Mouse (Mus musculus) left cerebral cortex, postnatal 4 days (tissue): ENCODE data around the gene Zbed4. TPM values are rescaled to one million over a fixed set of nuclear protein-coding genes. Genes with fewer than 3 reads are reported as not detected.
"Not testable (repeated sequence)": the region's sequence is repeated elsewhere in the genome, so short reads cannot be mapped to it uniquely, and the experiment has no call there.

Experiments used
- DNase-seq: peaks from one replicate; pipeline ENCODE4 v3.0.0-alpha.2; 2022
- intact Hi-C: fragments of 180-260 bp; cut with DNase I; formaldehyde crosslinking; loops from one replicate; pipeline ENCODE4 v1.15.1; 2025
- total RNA-seq, 2 experiments: library from RNA; stranded (reverse); gene quantifications; 2 replicates each; pipeline ENCODE4 v1.2.3; 2021

Zbed4 gene
- 10 to 100 TPM; 23.2 to 26.7 TPM for total RNA-seq

DNA sequence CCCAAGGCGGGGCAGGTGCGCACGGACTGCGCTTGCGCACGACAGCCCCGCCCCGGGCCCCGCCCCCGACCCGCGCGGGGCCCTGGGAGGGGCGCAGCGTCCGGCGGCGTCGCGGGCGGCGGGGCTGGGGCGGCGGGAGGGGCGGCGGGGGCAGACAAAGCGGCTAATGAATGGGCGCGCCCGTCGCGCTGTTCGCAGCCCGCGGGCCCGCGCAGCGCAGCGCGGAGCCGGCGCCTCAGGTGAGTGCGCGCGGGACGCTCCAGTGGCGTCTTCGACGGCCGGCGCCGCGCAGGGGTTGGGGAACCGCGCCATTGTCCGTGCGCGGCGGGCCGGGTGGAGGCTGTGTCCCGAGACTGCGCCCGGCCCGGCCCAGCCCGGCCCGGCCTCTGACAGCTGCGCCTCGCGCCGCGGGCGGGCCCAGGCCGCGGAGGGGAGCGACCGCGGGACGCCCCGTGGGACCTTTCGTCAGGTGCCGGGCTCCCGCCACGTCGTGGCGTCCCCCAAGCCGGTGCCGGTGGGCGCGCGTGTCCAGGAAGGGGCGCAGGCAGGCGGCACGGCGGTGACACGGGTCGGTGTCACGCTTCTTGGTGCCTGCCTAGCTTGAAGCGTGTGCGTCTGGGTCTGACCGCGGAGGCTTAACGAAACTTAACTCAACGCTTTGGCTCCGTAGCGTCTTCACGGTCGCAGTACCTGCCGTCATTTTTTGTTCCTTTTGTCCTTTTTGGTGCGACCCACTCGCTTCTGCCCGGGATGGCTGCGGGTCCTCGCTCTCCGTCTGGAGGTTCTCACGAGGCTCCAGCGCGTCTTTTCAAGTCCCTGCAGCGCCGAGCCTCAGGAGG is at the start of gene Zbed4:
TSS of gene Zbed4 (plus strand) at position 97 of the 839 bp plus-strand sequence.
- intact Hi-C loops, result no loop called here
- DNase-seq, result peak; percentile 51

DNA sequence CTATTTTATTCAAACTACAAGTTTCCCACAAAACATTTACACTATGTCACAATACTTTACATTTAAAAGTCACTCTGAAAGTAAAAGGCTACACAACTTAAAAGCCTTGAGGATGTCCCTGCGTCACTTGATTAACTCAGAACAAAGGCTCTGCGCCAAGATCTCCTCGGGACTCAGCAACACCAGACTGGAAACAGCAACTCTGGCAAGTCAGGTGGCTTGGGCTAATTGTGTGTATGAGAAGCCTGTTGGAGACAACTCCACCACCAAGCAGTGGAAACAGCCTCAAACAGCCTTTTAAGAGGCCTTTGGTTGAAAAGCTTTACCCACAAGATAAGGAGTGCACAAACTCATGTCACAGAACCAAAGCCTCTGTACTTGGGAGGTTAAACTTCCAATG is 49.0 kb upstream of the Zbed4 start:
- intact Hi-C loops, result no loop called here
- DNase-seq, result no peak

DNA sequence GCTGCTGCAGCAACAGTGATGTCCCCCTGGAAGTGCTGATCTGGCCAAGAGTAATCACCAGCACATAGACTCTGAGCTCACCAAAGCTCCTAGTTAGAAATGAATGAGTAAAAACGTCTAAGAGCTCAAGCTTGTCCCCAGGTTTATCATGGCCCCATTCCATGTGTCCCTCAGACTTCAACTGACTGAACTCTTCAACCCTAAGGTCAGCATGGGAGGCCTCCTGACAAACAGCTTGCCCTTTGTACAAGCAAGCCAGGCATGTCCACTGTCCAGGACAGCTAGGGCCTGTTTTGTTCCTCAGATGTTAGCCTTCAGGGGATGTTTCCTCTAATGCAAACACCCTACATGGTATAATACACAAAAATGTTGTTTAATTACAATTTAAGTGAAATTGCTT is 47.2 kb upstream of the Zbed4 start:
- intact Hi-C loops, result no loop called here
- no peak for DNase-seq

DNA sequence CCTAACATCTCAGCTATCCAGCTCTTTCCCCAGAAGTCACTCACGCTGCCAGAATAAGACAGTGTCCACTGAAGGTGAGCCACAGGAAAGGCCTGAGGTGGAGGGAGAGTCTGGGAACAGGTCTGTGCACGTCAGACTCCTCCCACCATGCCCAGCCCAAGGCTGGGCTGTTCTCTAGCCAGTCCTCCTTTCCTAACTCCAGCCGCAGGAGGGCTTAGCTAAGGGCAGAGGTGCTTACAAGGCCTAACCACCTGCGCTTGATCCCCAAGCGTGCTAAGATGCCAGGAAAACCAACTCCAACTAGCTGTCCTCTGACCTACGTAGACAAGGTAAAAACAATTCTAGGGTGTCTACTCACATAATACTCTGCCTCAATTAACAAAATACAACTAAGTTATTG is 45.1 kb upstream of the Zbed4 start:
- intact Hi-C loops, result no loop called here
- DNase-seq, result no peak

DNA sequence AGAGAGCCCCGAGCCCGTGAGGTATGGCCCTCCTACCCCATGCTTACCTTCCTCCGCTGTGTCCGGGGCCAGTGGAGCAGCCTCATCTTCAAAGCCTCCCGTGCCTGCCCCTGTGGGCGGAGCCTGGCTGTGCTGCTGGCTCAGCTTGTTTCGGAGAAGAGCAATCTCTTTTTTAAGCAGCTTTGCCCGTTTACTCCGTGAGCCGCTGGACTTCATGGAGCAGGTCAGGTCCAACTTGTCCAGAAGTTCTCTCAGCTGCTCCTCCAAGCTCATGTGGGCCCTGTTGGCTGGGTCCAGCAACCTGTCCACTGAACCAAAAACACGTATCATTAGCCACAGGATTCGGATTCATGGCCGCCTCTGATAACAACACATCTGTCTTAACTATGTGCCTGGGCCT is 44.5 kb upstream of the Zbed4 start:
- intact Hi-C loops, DNase-seq: not testable (repeated sequence)

DNA sequence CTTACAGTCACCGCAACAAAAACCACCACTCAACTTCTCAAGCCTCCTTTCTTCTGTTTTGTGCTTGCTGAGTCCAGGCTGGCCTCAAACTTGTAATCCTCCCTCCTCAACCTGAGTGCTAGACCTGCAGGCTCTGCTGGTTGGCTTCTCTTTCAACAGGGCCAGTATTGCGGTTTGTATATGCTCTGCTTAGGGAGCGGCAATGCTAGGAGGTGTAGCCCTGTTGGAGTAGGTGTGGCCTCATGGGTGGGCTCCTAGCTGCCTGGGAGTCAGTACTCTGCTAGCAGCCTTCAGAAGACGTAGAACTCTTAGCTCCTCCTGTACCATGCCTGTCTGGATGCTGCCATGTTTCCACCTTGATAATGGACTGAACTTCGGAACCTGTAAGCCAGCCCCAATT is 43.3 kb upstream of the Zbed4 start:
- no peak for DNase-seq

DNA sequence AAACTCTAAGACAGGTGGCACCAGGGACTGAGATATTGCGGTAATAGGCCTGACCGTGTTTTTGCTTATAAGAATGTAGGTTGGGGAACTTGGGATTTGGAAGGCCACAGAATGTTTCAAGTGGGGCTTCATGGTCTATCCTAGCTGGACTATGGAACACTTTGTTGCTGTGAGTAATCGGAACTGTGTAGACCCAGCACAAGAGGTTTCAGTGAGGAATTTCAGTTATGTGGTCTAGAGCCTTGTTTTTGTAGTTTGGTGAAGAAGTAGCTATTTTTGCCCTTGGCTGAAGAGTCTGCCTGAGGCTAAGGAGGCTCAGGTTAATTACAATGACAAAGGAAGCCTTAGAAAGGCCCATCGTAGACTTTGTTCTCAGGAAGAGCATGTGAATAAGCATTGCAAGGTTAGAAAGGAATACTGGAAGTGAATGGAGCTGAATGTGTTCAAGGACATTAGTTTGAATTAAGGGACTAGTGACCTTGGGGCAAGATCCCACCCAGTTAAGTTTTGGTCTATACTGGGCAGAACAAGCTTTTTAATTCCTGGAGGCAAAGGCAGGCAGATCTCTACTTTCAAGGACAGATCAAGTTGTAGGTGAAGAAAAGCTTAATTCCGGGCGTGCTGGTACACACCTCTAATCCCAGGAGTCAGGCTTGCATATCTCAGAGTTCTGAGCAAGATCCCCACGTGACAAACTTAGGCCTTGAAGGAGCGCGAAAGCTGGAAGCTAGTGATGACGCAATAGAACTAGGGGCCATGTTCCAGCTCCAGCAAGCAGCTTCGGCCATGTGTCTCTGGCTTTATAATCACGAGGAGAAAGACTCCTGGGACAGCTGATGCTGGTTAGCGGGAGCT is 42.6 kb upstream of the Zbed4 start:
- no peak for DNase-seq
- intact Hi-C loops, result no loop called here

More for the DNA sequence above, 43.3 kb upstream of the Zbed4 start:
- intact Hi-C loops, result no loop called here

DNA sequence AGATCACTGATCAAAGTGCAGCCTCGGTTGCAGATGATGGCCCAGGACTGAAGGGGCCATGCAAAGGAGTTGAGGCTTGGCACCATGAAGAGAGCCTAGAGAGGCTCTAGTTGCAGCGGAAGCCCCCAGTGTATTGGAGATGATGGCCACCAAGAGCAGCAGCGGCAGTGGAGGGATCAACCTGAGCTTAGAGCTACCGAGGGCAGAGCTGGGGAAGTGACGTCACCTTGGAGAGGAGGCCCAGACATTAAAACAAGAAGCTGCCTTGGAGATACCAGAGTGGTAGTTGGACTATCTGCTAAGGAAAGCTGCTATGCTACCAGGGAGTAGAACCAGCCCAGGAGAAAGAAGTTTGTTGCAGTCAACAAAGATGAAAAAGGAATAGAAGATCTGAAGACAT is 41.6 kb upstream of the Zbed4 start:
- intact Hi-C loops, result no loop called here

DNA sequence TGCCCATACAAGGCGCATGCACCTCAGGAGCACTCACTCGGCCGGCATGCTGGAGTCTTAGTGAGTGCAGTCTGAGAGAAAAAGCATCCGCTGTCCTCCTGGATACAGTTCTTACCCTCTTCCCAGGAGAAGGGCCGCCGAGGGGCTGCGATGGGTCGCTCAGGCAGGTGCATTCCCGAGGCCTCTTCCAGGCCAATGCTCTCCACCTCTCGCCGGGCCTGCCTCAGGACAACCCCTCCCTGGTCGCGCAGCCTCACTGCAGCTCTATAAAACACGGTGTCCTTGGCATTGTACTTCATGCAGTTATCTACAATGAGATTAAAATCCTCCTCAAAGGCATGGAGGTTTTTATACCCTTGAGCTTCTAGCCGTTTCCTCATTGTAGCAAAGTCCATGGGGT is 39.0 kb upstream of the Zbed4 start:
- intact Hi-C loops, result no loop called here
- no peak for DNase-seq

More for the DNA sequence above, 41.6 kb upstream of the Zbed4 start:
- DNase-seq, result no peak

DNA sequence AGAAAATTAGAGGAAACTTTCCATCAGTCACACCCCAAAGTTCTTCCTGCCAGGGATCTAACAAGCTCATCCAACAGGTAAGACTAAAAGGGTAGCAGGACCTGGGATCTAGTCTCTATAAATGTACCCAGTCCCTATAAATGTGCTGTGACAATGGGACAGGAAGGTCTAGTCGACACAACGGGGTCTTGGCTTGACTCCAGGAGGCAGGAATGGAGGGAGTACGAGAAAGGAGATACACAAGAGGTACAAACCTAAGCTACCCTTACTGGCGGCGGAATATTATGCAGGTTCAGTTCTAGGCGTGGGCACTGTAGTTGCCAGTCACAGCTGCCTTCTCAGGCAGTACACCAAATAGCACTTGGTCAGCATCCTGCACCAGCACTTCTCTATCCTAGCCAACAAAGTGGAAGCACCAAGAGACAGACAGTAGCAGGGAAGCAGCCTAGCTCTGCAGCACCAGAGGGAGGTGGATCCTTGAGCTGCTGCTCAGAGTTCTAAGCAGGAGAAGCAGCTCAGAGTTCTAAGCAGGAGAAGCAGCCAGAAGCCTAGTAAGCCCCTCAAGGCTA is 37.4 kb upstream of the Zbed4 start:
- intact Hi-C loops, result no loop called here

DNA sequence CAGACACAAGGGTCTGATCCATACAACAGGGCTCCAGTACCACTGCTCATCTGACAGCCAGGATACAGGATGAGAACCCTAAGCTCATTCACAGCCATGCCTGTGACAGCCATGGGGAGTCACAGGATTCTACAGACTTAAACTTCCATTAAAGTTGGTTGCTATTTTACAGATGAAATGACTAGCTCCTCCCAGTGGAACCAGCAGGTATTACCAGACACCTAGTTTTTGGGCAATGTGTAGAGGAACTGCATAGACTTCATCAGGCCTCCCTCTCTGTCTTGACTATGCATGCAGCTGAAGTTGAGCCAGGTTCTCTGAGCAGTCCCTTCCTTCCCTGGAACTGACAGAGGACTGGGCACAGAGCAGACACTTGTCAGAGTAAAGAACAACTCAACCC is 35.1 kb upstream of the Zbed4 start:
- DNase-seq, result no peak

More for the DNA sequence above, 37.4 kb upstream of the Zbed4 start:
- DNase-seq, result no peak

DNA sequence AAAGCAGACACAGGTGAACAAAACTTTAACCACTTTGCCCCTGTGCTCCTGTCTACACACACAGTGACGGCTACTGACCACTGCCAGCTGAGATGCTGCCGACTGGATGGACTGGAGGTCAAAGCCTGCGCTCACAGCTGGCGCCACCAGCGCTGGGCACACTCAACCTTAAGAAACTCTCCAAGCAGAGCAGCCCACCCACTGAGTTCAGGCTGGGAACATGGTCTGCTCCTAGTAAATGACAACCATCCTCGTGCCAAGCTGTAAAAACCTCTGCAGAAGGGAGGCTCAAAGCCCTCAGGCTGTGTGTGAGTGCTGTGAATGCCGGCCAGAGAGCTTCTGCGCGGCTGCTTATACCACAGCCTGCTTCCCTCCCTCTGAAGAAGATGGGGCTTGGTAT is 34.2 kb upstream of the Zbed4 start:
- intact Hi-C loops, result no loop called here
- DNase-seq, result peak; percentile 49

More for the DNA sequence above, 35.1 kb upstream of the Zbed4 start:
- intact Hi-C loops, result no loop called here

DNA sequence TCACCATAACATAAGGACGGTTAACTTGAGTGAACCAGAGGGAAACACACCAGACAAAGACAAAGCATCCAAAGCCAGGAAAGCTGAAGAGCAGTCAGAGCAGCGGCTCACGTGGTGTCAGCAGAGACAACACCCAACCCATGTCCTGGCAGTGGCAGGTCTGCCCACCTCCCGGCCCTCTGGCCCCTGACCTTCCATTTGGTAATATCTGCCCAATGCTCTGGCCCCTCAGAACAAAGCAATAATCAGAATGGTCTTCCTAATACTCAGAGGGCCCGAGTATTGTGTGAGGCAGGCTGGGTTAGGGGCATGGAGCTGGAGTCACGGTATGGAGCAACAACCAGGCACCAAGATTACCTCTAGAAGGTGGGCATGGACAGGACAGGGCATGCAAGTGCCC is 28.3 kb upstream of the Zbed4 start:
- DNase-seq, result no peak

DNA sequence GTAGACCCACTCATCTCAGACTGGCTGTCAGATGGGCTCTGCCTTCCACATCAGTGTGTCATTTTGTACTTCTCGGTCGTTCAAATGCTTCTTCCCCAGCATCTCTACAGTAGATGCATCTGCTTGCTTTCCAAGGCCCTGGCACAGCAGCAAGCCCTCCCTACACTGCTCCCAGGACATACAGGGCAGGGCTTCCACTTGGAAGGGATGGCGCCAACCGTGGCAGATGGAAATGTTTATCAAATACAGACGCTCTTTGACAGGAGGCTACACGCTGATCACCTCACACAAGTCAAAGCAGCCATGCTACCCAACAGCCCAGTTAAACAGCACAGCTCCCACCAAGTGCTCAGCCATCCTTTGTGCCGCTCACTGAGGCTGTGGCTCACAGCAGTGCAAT is 27.1 kb upstream of the Zbed4 start:
- peak; percentile 15 for DNase-seq
- intact Hi-C loops, result no loop called here

More for the DNA sequence above, 28.3 kb upstream of the Zbed4 start:
- intact Hi-C loops, result no loop called here

DNA sequence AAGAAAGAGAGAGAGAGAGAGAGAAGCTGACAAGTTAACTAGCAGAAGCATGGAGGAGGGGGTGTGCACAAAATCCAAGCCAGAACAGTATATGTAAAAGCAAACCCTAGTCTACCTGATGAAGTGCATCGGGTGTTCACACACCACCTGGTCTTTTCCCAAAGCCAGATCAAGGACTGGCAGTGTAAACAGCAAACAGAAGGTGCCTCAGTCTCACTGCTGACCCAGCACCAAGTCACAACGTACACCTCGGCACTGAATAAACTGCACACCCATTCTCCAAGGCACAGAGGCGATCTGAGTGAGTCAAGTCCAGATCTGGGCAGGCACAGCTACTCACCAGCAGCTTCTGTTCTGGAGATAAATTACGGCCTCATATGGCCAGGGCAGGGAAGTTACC is 26.4 kb upstream of the Zbed4 start:
- no peak for DNase-seq
- intact Hi-C loops, result no loop called here

DNA sequence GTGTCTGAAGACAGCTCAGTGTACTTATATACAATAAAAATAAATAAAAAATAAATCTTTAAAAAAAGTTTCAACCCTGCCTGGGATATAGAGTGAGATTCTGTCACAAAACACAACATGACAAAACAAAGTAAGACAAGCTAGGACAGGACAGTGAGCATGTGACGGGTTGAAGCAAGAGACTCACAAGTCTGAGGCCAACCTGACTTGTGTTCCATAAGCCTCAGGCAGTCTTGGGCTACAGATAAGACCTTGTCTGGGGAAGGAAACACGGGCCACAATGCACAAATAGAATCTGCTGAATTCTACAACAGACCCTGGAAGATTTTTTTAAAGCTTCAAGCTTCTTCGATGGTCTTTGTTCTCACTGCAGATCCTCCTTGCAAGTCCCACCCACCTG is 24.3 kb upstream of the Zbed4 start:
- DNase-seq, result no peak
- intact Hi-C loops, result no loop called here

DNA sequence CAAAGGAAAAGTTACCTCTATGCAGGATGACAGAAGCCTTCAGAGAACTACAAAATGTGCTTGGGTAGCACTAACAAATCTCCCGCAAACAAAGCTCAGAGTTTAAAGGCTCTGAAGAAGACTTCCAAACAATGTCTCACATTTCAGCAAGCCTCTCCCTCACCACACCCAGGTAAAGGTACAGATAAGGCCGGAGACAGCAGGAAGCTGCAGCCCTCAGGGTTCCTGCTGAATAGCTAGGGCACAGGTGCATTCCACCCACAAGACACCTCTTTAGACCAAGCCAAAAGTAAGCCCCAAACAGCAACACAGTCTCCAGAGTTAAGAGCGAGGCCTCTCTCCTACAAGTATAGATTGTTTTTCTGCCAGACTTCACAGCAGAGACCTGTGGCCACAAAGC is 20.7 kb upstream of the Zbed4 start:
- DNase-seq, result no peak
- intact Hi-C loops, result no loop called here

DNA sequence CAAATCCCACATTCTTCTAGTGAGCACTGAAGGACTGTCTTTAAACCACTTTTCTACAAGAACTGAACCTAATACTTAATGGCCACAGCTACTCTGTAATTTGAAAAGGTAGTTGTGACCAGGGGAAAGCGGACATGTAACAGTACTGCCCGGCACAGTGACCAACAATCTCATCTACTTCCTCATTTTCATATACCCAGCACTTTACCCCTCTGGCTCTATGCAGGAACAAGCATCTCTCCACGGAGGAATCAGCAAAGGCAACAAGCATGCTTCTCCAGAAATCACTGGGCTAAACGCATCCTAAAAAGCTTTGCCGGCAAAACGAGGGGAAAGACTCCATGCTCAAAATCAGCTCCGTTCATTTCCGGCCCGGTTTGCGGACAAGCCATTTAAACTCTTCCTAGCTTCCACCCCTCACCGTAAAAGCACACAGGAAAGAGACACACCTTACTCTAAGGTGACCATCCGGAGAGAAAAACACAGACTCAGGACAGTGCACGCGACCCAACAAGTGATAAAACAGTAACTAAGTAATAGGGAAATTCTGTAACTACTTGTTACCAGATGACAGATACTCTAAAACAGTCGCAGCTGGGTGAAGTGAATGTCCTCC is 18.9 kb upstream of the Zbed4 start:
- no peak for DNase-seq
- intact Hi-C loops, result no loop called here

DNA sequence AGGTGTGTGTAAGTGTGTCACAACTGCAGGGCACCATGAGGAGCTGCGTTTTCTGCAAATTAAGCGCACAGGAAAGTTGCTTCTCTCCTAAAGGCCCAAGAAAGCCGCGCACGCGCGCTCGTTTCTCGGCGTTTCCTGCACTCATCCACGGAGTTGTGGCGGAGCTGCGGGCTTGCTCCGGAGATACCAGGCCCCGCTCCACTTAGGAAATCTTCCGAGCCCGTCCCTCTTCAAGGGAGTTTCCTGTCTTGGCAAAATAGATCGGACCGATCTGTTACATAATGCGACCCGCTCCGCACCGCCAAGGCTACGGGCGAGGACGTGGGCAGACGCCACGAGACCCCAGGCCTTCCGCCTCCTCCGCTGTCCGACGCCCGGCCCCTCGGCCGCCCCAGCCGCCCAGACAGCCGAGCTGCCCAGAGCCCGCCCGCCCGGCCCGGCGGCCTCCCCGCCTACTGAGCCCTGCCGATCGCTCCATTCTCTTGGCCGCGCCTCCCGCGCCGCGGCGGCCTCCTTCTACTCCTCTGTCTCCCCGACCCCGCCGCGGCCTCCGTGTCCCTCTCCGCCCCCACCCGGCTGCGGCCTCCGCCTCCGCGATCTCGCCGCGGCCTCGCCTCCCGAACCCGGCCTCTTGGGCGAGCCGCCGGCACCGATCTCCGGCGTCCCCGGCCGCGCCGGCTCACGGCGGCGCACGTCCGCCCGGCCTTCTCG is 18.3 kb upstream of the Zbed4 start:
- intact Hi-C loops, result no loop called here
- DNase-seq, result peak; percentile 51

DNA sequence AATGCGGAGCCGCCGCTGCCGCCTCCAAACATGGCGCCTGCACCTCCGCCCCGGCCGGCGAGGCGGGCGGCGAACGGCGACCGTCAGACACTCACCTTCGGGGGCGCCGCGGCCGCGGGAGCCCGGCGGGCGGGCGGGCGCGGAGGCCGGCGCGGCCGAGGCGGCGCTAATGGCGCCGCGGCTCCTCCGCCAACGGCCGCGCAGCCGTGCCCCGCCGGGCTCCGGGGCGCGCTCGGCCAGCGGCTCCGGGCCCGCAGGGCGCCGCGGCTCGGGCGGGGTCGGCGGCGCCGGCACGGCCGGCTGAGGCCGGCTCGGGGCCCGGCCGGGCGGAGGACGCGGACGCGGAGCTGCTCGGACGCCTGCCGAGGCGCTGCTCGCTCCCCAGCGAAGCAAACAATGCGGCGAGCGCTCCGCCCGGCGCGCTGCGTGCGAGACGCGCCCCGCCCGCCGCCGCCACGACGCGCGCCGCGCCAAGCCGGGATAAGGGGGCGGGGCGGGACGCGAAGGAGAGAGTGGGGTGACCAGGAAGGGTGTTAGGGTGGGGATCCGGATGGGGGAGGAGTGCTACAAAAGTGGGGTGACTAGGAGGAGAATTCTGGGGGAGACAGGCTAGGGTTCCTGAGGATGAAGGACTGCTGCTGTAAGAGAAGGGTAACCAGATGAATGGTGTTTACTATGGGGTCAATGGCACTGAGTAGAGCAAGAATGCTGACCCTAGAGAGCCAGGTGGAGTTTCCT is 17.5 kb upstream of the Zbed4 start, which contains the start of gene Brd1:
TSS of gene Brd1 (minus strand) at position 400 of the 738 bp plus-strand sequence.
- intact Hi-C loops, result no loop called here
- DNase-seq, result peak; percentile 84
